Mouse (Mus musculus) naive thymus-derived CD4-positive, alpha-beta T cell, adult 5 months (primary cell): ENCODE results near the gene Hist1h4b. TPM values are rescaled to one million over a fixed set of nuclear protein-coding genes. Genes with fewer than 3 reads are reported as not detected.

Source experiments
- polyA plus RNA-seq: library from polyadenylated mRNA; unstranded; fragments of 100-300 nt; shearing (Covaris generic); gene quantifications from one replicate; pipeline ENCODE4 v1.2.1, GENCODE M21; 2017

Hist1h4b gene
- 7.2 TPM for polyA plus RNA-seq

GRCm38 (mm10) chr13:23756790-23757189 is at the start of gene Hist1h4b:
Hist1h4b (plus strand) TSS chr13:23757013.

DNA sequence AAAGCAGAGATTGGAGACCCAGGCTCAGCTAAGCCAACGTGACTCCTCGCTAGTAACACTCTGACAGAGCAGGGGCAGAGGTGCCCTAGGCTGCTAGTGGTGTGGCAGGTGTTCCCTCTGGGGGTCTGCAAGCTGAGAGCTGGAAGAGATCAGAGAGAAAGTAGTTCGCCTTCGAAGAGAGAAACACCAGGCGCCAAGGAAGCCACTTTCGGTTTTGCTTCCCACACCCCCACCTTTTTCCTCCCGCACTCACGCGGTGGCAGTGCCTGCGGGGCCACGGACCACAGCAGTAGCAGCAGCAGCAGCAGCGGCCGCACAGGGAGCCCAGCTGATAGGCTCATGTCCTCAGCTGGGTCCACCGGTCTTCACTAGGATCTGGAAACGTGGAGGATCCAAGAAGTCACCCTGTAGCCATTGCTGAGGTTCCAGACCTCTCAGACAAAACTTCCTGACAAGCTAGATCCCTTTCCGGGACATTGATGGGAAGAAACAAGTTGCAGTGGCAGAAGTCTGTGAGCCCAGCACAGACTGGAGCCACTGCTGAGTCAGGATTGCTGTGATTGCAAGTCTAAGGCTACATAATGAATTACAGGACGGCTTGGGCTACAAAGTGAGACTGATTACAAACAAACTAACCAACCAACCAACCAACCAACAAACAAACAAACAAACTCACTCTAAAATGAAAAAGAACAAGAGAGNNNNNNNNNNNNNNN is 46.3 kb upstream of the Hist1h4b start, which contains the start of gene Hfe:
Hfe (minus strand) TSS at position 481 of the 716 bp plus-strand sequence.

DNA sequence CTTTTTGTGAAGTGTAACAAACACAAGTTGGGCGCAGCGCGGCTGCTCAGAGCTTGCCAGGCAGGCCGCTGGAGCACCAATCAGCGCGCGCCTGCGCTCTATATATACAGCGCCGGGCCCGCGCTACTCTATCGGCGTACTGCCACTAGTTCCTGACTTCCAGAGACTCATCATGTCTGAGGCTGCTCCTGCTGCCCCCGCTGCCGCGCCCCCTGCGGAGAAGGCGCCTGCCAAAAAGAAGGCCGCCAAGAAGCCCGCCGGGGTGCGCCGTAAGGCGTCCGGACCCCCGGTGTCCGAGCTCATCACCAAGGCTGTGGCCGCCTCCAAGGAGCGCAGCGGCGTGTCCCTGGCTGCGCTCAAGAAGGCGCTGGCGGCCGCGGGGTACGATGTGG is 18.1 kb upstream of the Hist1h4b start, which contains the start of gene Hist1h1c:
Hist1h1c (plus strand) TSS at position 132 of the 392 bp plus-strand sequence.

DNA sequence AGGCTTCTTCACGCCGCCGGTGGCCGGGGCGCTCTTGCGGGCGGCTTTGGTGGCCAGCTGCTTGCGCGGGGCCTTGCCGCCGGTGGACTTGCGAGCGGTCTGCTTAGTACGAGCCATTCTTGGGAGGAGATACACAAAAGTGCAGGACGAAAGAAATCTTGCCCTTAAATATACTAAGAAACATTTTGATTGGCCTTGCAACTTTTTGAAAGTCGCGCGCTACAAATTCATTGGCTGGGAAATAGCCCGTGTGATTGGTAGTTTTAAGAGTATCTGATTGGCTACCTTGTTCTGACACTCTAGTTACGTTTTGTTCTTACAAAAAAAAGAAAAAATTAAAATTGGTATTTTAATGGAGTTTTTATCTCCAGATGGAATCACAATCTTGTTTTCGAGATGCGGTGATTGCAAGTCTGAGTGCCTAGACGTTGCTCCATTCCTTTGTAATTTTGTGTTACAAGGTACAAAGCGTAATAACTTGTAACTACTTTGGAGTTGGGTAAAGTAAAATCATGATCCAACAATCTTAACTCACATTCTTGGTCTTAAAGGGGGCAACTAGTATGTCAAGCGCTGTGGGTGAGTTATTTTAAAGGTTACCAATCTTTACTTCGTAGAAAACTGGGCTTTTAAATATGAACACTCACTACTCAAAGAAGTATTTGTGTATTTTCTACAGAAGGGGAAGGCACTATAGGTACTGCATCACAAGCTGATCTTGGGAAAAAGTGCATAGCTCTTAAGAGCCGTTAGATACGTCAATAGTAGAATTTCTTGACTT is 11.2 kb upstream of the Hist1h4b start, which contains the start of gene Hist1h3c:
Hist1h3c (minus strand) TSS at position 222 of the 781 bp plus-strand sequence.

GRCm38 (mm10) chr13:23746201-23747080 is 10.4 kb upstream of the Hist1h4b start, which contains the start of gene Hist1h2bb:
Hist1h2bb (plus strand) TSS chr13:23746734.

DNA sequence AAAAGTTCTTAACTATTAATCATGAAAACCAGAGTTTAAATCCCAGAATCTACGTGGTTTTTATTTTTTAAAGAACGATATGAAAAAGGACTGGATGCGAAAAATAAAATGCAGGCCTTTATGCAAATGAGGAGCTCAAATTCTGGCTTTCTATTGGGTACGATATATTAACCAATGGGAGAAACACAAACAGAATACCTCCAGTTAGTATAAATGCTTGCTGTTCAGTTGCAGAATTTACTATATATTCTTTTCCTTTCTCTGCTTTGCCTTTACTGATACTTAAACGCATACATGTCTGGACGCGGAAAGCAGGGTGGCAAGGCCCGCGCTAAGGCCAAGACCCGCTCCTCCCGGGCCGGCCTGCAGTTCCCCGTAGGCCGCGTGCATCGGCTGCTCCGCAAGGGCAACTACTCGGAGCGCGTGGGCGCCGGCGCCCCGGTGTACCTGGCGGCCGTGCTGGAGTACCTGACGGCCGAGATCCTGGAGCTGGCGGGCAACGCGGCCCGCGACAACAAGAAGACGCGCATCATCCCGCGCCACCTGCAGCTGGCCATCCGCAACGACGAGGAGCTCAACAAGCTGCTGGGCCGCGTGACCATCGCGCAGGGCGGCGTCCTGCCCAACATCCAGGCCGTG is 5.9 kb upstream of the Hist1h4b start, which contains the start of gene Hist1h2ab:
Hist1h2ab (plus strand) TSS at position 288 of the 639 bp plus-strand sequence.

GRCm38 (mm10) chr13:23752067-23752741 is 4.6 kb upstream of the Hist1h4b start, which contains the start of gene Hist1h3b:
Hist1h3b (plus strand) TSS chr13:23752267.

GRCm38 (mm10) chr13:23760972-23761864 is 4.4 kb downstream of the Hist1h4b start, which contains the start of gene Hist1h4a:
Hist1h4a (minus strand) TSS chr13:23761230.

GRCm38 (mm10) chr13:23761871-23762821 is 5.3 kb downstream of the Hist1h4b start, which contains the start of gene Hist1h3a:
Hist1h3a (minus strand) TSS chr13:23762386.

GRCm38 (mm10) chr13:23763586-23764323 is 6.9 kb downstream of the Hist1h4b start, which contains the start of gene Hist1h1a:
Hist1h1a (plus strand) TSS chr13:23763666.

DNA sequence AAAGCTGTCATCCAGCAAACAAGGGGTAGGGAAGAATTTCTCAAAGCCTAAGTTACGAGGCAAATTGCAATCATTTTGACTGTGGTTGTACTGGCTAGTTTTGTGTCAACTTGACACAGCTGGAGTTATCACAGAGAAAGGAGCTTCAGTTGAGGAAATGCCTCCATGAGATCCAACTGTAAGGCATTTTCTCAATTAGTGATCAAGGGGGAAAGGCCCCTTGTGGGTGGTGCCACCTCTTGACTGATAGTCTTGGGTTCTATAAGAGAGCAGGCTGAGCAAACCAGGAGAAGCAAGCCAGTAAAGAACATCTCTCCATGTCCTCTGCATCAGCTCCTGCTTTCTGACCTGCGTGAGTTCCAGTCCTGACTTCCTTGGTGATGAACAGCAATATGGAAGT is 12.8 kb downstream of the Hist1h4b start, which contains the start of gene Trim38:
Trim38 (plus strand) TSS at position 301 of the 400 bp plus-strand sequence.

GRCm38 (mm10) chr13:23806422-23807052 is 49.7 kb downstream of the Hist1h4b start, which contains the start of gene Slc17a2:
Slc17a2 (plus strand) TSS chr13:23806993.

Other genes with a start within 250 kb of the Hist1h4b start
- 6.2 TPM for gene Hist1h4h, start 226.0 kb upstream of the Hist1h4b start, polyA plus RNA-seq
- gene Hist1h2af, start 223.1 kb upstream of the Hist1h4b start, polyA plus RNA-seq: not detected
- gene Hist1h3g, start 221.6 kb upstream of the Hist1h4b start, polyA plus RNA-seq: not detected
- 0.42 TPM for gene Hist1h2bh, start 213.6 kb upstream of the Hist1h4b start, polyA plus RNA-seq
- gene Hist1h3f, start 213.0 kb upstream of the Hist1h4b start, polyA plus RNA-seq: 1.5 TPM
- not detected for gene Hist1h4f, start 205.4 kb upstream of the Hist1h4b start, polyA plus RNA-seq
- 0.37 TPM for gene Hist1h1d, start 203.8 kb upstream of the Hist1h4b start, polyA plus RNA-seq
- gene Hist1h3e, start 194.6 kb upstream of the Hist1h4b start, polyA plus RNA-seq: 5.2 TPM
- 1.9 TPM for gene Hist1h2ae, start 185.8 kb upstream of the Hist1h4b start, polyA plus RNA-seq
- 1.2 TPM for gene Hist1h2bg, start 185.6 kb upstream of the Hist1h4b start, polyA plus RNA-seq
- not detected for gene Hist1h2bf, start 182.8 kb upstream of the Hist1h4b start, polyA plus RNA-seq
- gene Hist1h2ad, start 182.6 kb upstream of the Hist1h4b start, polyA plus RNA-seq: not detected
- gene Hist1h3d, start 181.2 kb upstream of the Hist1h4b start, polyA plus RNA-seq: 0.40 TPM
- 19.6 TPM for gene Hist1h4d, start 175.4 kb upstream of the Hist1h4b start, polyA plus RNA-seq
- gene Hist1h2be, start 135.9 kb upstream of the Hist1h4b start, polyA plus RNA-seq: 1.4 TPM
- 7.9 TPM for gene Hist1h1e, start 134.5 kb upstream of the Hist1h4b start, polyA plus RNA-seq
- 2.4 TPM for gene Hist1h2ac, start 73.1 kb upstream of the Hist1h4b start, polyA plus RNA-seq
- gene Hist1h2bc, start 72.8 kb upstream of the Hist1h4b start, polyA plus RNA-seq: 9.8 TPM
- gene Hist1h1t, start 61.2 kb upstream of the Hist1h4b start, polyA plus RNA-seq: not detected
- 9.2 TPM for gene Hist1h4c, start 58.6 kb upstream of the Hist1h4b start, polyA plus RNA-seq
- gene Hfe, start 46.2 kb upstream of the Hist1h4b start, polyA plus RNA-seq: not detected
- 41.7 TPM for gene Hist1h1c, start 18.2 kb upstream of the Hist1h4b start, polyA plus RNA-seq
- not detected for gene Hist1h3c, start 11.4 kb upstream of the Hist1h4b start, polyA plus RNA-seq
- gene Hist1h2bb, start 10.3 kb upstream of the Hist1h4b start, polyA plus RNA-seq: not detected
- 1.9 TPM for gene Hist1h2ab, start 5.9 kb upstream of the Hist1h4b start, polyA plus RNA-seq
- not detected for gene Hist1h3b, start 4.7 kb upstream of the Hist1h4b start, polyA plus RNA-seq
- gene Hist1h4a, start 4.2 kb downstream of the Hist1h4b start, polyA plus RNA-seq: 1.1 TPM
- 5.4 TPM for gene Hist1h3a, start 5.4 kb downstream of the Hist1h4b start, polyA plus RNA-seq
- gene Hist1h1a, start 6.7 kb downstream of the Hist1h4b start, polyA plus RNA-seq: not detected
- gene Trim38, start 12.9 kb downstream of the Hist1h4b start, polyA plus RNA-seq: not detected
- not detected for gene Slc17a2, start 50.0 kb downstream of the Hist1h4b start, polyA plus RNA-seq
- not detected for gene Slc17a3, start 82.4 kb downstream of the Hist1h4b start, polyA plus RNA-seq
- gene Slc17a1, start 110.7 kb downstream of the Hist1h4b start, polyA plus RNA-seq: not detected
- gene Slc17a4, start 158.0 kb downstream of the Hist1h4b start, polyA plus RNA-seq: not detected
- gene Hist1h2ba, start 177.1 kb downstream of the Hist1h4b start, polyA plus RNA-seq: not detected
- gene Hist1h2aa, start 177.4 kb downstream of the Hist1h4b start, polyA plus RNA-seq: not detected
- not detected for gene Scgn, start 234.2 kb downstream of the Hist1h4b start, polyA plus RNA-seq